Mouse (Mus musculus): Measurements from ENCODE around the gene Pgf. TPM values are rescaled to one million over a fixed set of nuclear protein-coding genes. Genes with fewer than 3 reads are reported as not detected.

The Pgf gene
- polyA plus RNA-seq (2017; shearing (Covaris generic)), result not detected

DNA sequence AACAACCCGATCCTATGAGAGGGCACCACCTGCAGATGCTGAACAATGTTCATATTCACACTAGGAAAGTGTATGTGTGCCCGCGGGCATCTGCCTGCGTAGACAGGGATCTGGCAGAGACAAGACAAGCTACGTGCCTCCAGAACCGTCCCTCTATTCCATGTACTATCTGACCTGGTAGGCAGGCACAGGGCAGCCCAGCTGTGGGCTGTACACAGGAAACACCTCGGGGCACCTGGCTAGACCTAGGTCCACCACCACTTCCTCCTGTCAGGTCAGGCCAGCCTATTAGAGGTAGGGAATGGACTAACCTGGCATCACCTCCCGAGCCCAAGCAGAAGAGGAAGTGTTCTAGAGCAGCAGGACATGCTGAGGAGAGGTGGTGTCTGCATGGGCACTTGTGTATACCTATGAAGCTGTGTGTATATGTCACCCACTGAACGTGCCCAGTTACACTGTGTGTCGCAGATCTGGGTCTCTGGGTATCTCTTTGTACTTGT is at the start of gene Pgf:
Gene Pgf, minus strand, starts transcription at position 51 of the 500 bp plus-strand sequence.
- no peak for ATAC-seq

DNA sequence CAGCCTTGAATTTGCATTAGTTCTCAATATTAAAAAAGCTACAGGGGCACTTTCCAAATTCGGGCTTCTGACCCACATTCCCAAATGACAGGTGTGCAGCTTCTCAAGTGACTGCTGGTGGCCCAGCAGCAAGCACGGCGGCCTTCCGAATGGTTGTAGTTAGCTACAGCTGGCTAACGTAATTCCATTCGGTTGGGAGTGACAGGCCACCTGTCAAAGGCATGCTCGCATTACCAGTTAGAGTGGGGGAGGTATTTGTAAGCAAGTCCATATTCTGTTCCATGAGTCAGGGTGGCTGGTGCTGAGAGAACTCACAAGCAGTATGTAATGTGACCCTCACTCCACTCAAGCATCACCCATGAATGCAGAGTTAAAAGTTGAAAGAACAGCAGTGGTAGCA is 49.6 kb upstream of the Pgf start:
- ATAC-seq, result no peak

- peak; percentile 12 for ATAC-seq
Observed at GRCm38 (mm10) chr12:85219905-85220290, 42.3 kb upstream of the Pgf start.

GRCm38 (mm10) chr12:85219236-85219904 is 41.8 kb upstream of the Pgf start, which contains the start of gene Eif2b2:
Gene Eif2b2, plus strand, starts transcription at chr12:85219481.
- ATAC-seq, result peak; percentile 100

GRCm38 (mm10) chr12:85217733-85218310 is 40.2 kb upstream of the Pgf start:
- ATAC-seq, result no peak

DNA sequence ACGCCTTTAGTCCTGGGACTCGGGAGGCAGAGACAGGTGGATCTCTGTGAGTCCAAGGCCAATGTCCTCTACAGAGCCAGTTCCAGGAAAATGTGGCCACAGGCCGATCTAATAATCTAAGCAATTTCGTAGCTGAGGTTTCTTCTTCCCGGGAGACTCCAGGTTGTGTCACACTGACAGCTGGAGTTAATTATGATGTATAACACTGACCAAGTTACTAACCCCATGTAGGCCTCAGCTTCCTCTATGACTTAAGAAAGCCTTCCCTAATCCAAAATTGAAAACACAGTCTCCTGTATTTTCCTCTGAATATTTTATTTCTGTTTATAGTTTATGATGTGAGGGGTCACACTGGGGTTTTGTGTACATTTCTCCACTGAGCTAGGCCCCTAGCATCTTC is 37.4 kb upstream of the Pgf start:
- ATAC-seq, result no peak

- peak; percentile 49 for ATAC-seq
Observed at GRCm38 (mm10) chr12:85208687-85209199, 31.2 kb upstream of the Pgf start.

DNA sequence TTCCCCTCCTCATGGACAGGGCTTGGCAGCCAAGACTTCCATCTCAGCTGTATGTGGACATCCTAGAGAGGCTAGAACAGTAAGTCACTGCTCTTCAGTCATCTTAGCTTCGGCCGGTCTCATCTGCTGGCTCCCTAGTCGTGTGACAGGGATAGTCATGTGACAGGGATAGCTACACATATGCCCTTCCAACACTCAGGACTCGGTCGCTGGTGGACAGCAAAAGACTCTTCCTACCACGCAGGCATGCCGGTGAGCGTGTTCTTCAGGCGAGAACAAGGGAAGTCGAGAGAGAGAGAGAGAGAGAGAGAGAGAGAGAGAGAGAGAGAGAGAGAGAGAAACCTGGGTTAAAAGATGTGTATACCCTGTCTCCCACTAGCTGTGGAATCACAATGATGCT is 27.8 kb upstream of the Pgf start:
- no peak for ATAC-seq

- no peak for ATAC-seq
Observed at GRCm38 (mm10) chr12:85204105-85204504, 26.5 kb upstream of the Pgf start.

- ATAC-seq, result no peak
Observed at GRCm38 (mm10) chr12:85203699-85204098, 26.1 kb upstream of the Pgf start.

- no peak for ATAC-seq
Observed at GRCm38 (mm10) chr12:85202191-85202590, 24.6 kb upstream of the Pgf start.

GRCm38 (mm10) chr12:85201830-85202147 is 24.2 kb upstream of the Pgf start:
- no peak for ATAC-seq

DNA sequence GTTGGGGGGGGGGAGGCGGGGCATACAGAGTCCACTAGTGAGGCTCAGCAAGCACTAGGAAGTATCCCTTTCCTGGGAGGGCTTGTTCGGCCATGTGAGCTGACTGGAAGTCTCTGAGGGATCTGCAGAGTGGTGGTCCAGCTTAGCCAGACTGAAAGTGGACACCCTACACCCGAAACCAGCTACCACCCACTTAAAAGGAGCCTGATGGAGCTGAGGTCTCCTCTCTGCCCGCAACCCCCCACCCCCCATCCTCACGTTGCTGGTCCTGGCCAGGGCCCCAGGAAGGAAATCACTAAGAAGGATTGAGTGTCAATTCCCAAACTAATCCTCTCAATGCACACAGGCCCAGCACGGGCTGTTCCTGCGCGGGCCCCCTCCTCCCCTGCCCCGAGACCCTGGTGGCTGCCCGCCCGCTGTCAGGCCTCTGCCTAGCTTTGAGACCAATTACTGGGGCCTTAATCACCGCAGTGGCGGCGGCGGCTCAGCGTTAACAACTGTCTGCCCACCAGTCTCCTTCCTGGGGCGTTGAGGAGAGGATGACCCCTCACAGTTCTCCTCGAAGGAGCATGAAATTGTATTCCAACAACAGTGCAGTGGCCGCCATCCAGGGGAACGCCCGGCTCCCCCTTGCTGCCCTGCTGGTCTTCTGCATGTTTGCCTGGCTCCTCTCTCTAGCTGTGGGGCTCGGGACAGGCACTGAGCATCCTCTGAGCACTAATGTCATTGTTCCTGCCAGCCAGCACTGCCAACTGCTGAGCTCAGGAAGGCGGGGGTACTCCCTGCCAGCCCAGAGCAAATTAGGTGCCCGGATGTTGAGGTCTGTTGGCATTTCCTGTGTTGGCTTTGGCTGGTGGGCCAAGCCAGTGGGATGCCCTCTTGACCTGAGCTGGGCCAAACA is 23.6 kb upstream of the Pgf start:
- no peak for ATAC-seq

GRCm38 (mm10) chr12:85199954-85200353 is 22.4 kb upstream of the Pgf start:
- ATAC-seq, result no peak

DNA sequence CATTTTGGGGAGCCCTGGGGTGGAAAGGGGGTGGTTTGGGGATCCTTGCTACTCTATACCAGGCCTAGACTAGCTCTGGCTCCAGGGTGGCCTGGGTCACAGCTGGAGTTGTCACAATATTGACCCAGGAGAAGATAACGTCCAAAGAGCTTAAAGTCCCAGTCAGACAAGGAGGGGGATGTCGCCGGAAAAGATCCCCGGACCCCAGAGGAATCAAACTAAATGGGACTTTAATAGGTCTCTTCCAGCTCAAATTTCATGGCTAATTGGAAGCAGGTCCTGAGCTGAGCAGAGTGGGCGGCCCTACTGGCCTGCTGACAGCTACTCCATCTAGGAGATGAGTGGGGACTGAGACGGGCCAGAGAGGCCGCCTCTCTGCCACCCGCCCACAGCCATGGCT is 20.3 kb upstream of the Pgf start:
- no peak for ATAC-seq

- no peak for ATAC-seq
Observed at GRCm38 (mm10) chr12:85197371-85197770, 19.8 kb upstream of the Pgf start.

- ATAC-seq, result no peak
Observed at GRCm38 (mm10) chr12:85196191-85196590, 18.6 kb upstream of the Pgf start.

DNA sequence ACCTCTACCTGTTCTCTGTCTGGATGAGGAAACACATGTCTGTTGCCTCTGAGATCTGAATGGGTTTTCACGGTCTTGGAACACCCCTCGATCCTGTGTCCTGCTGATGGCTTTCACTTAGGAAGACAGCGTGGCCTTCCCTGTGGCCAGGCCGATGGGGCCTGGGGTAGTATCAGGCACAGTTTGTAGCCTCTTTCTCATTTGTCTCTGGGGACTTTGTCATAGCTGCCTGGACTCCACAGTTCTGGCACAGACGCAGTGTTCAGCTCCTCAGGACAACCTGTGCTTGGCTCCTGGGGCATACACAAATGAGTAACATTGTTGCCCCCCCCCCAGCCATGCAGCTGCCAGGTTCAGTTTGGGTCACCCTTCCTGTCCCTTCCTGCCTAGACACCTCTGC is 17.5 kb upstream of the Pgf start:
- ATAC-seq, result no peak

GRCm38 (mm10) chr12:85194623-85195018 is 17.0 kb upstream of the Pgf start:
- no peak for ATAC-seq

DNA sequence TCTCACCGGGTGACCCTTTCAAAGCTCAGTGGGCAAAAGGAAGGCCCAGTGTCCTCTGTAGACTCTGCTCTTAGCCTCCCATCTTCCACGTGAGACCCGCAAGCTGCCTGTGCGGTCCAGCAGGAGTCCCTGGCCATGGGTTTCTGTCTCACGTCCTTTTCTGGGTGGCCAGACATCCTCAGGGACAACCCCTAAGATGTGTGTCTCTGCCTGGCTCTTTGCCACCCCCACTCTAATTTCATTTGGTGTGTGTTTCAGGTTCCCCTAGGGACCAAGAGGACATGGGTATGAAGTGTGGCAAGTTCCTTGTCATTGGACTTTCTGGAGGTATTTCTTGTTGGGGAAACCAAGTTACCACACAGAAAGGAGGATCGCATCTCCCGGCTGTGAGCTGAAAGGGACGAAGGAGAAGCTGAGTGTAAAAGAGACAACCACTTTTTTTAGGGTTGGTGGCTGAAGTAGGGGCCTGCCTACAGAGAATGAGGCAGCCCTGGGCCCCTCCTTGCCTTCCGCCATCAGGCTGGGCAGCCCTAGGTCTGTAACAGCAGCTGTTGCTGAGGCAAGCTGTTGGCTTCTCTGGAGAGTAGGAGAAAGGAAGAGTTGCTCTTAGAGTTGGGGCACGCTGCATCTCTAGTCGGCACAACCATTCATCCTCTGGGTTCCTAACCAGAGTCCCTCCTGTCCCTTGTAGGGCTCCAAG is 16.5 kb upstream of the Pgf start:
- ATAC-seq, result no peak

- ATAC-seq, result no peak
Observed at GRCm38 (mm10) chr12:85193146-85193545, 15.6 kb upstream of the Pgf start.

GRCm38 (mm10) chr12:85192461-85193108 is 15.0 kb upstream of the Pgf start:
- no peak for ATAC-seq

Data from CD4-positive, CD25-positive, alpha-beta regulatory T cell, adult 4 months (primary cell).